Comparison of ENCODE assay signal across 8 mouse cellular contexts in genomic region chr3:87974381-87974987, GRCm38 (mm10). TPM values are rescaled to one million over a fixed set of nuclear protein-coding genes. Genes with fewer than 3 reads are reported as not detected.
A peak's percentile ranks its signal among the peaks of the same experiment; 100 is the strongest.
DNase-seq lines count a peak whose midpoint lies in the region; ATAC-seq and TF ChIP-seq lines count a peak whose summit lies in the region.

No protein-coding gene starts in this region.

- H3K27me3 ChIP-seq in lung, embryonic 16.5 days (ENCODE audit: control insufficient read depth, insufficient read depth, low read depth, low read length) = no peaks in the 10 kb centered on the region; the same call in 1 of the 2 replicates
- H3K27me3 ChIP-seq in heart, embryonic 12.5 days (replicated peaks) = 0 out of 2 replicates have a peak, but pooled peaks cover 3% of the 10 kb centered on the region
- peaks cover 52% of the 10 kb centered on the region for H3K27me3 ChIP-seq in liver, postnatal 0 days (ENCODE audit: insufficient read depth, low read length)

- intact Hi-C loops in left cerebral cortex, adult 2 months (cut with DNase I) = no loop called here

- peaks cover 41% of the 10 kb centered on the region for H3K4me1 ChIP-seq in lung, embryonic 16.5 days (replicated peaks; ENCODE audit: control insufficient read depth, insufficient read depth, low read length)
- peaks cover 52% of the 10 kb centered on the region for H3K4me1 ChIP-seq in heart, embryonic 12.5 days (replicated peaks)
- H3K4me1 ChIP-seq in liver, postnatal 0 days (ENCODE audit: insufficient read depth) = peaks cover 13% of the 10 kb centered on the region

- WGBS in lung, embryonic 16.5 days = 28% methylated on average over 12 of the region's 12 CpGs
- 35% methylated on average over 12 of the region's 12 CpGs for WGBS in heart, embryonic 12.5 days
- WGBS in liver, postnatal 0 days (ENCODE audit: insufficient replicate concordance) = 62% methylated on average over 12 of the region's 12 CpGs

- peak overlapping the region; percentile 49; the same call in 1 of the 2 replicates for H3K9ac ChIP-seq in lung, embryonic 16.5 days (ENCODE audit: low read length)
- H3K9ac ChIP-seq in heart, embryonic 12.5 days = peak overlapping the region; percentile 91
- no peak overlapping the region for H3K9ac ChIP-seq in liver, postnatal 0 days (replicated peaks)

- peak overlapping the region; percentile 61 for H3K4me3 ChIP-seq in lung, embryonic 16.5 days (ENCODE audit: low read length)
- H3K4me3 ChIP-seq in heart, embryonic 12.5 days = peak overlapping the region; percentile 74
- H3K4me3 ChIP-seq in left cerebral cortex, adult 2 months = no peak overlapping the region
- H3K4me3 ChIP-seq in liver, postnatal 0 days (ENCODE audit: low read depth, low read length) = no peak overlapping the region

- H3K9me3 ChIP-seq in lung, embryonic 16.5 days (ENCODE audit: control insufficient read depth, low read length) = no peaks in the 10 kb centered on the region
- H3K9me3 ChIP-seq in heart, embryonic 12.5 days (replicated peaks) = no peaks in the 10 kb centered on the region
- H3K9me3 ChIP-seq in liver, postnatal 0 days (ENCODE audit: low read length) = no peaks in the 10 kb centered on the region

- DNase-seq in lung, postnatal 14 days = no peak
- peak; percentile 74 for DNase-seq in lung, postnatal 10 days
- no peak for DNase-seq in left cerebral cortex, adult 2 months (ENCODE audit: extremely low spot score in 1 of 2, low spot score in 2 of 2)
- no peak for DNase-seq in thymus, postnatal 36 days
- DNase-seq in thymus, postnatal 25 days = no peak
- DNase-seq in liver, postnatal 0 days = no peak

- 0 out of 2 replicates have a peak overlapping the region, but pooled peaks have one; percentile 46 for H3K27ac ChIP-seq in lung, embryonic 16.5 days (ENCODE audit: low read length)
- H3K27ac ChIP-seq in heart, embryonic 12.5 days (ENCODE audit: poor library complexity, severe bottlenecking) = no peak overlapping the region
- no peak overlapping the region for H3K27ac ChIP-seq in left cerebral cortex, adult 2 months
- H3K27ac ChIP-seq in liver, postnatal 0 days (ENCODE audit: low read depth) = no peak overlapping the region

- no peak; the same call in 1 of the 2 replicates for ATAC-seq in lung, embryonic 16.5 days (ENCODE audit: low read depth)
- no peak for ATAC-seq in heart, embryonic 12.5 days (ENCODE audit: insufficient number of reproducible peaks, low FRiP score)
- no peak for ATAC-seq in liver, postnatal 0 days

- no peaks in the 10 kb centered on the region for H3K36me3 ChIP-seq in lung, embryonic 16.5 days (ENCODE audit: control insufficient read depth, insufficient read depth, low read length)
- H3K36me3 ChIP-seq in heart, embryonic 12.5 days = peaks cover 44% of the 10 kb centered on the region
- no peaks in the 10 kb centered on the region for H3K36me3 ChIP-seq in liver, postnatal 0 days (replicated peaks; ENCODE audit: insufficient read depth, low read length)

- TF ChIP-seq EP300 in liver, postnatal 0 days (IDR thresholded peaks at IDR 0.05; ENCODE audit: low read depth) = no peak

- TF ChIP-seq CTCF in left cerebral cortex, adult 2 months (IDR thresholded peaks at IDR 0.05) = no peak
- no peak for TF ChIP-seq CTCF in liver, postnatal 0 days (IDR thresholded peaks at IDR 0.05; ENCODE audit: low read depth)

- peak overlapping the region; percentile 90 for H3K4me2 ChIP-seq in lung, embryonic 16.5 days (ENCODE audit: low read depth, low read length)
- H3K4me2 ChIP-seq in heart, embryonic 12.5 days = peak overlapping the region; percentile 98
- H3K4me2 ChIP-seq in liver, postnatal 0 days (ENCODE audit: low read depth, low read length) = no peak overlapping the region

RNA-seq across cellular contexts. Expression of gene Nes, which starts 3.6 kb away (rescaled TPM):
- 15.5 and 15.6 TPM in 2 replicates for polyA plus RNA-seq in lung, embryonic 16.5 days (2015; fragmentation: Nextera tagmentation; extraction: Ambion mirVana)
- polyA plus RNA-seq in heart, embryonic 12.5 days (2016; fragmentation: Nextera tagmentation; extraction: Ambion mirVana) = 33.0 and 34.6 TPM in 2 replicates
- total RNA-seq in left cerebral cortex, adult 2 months (2021) = 1 to 10 TPM; 5.7 to 6.2 TPM
- polyA plus RNA-seq in liver, postnatal 0 days (2015; fragmentation: Nextera tagmentation; extraction: Ambion mirVana) = 0.83 and 0.95 TPM in 2 replicates

RNA-seq across cellular contexts. Expression of gene Bcan, which starts 25.5 kb away (rescaled TPM):
- polyA plus RNA-seq in lung, embryonic 16.5 days (2015; fragmentation: Nextera tagmentation; extraction: Ambion mirVana) = 0.44 and 0.54 TPM in 2 replicates
- polyA plus RNA-seq in heart, embryonic 12.5 days (2016; fragmentation: Nextera tagmentation; extraction: Ambion mirVana) = 0.09 and 0.15 TPM in 2 replicates
- 100 to 1,000 TPM; 241 to 256 TPM for total RNA-seq in left cerebral cortex, adult 2 months (2021)
- polyA plus RNA-seq in liver, postnatal 0 days (2015; fragmentation: Nextera tagmentation; extraction: Ambion mirVana) = 0.05 TPM in 1 of 2 replicates, not detected in the other

RNA-seq across cellular contexts. Expression of gene Crabp2, which starts 26.0 kb away (rescaled TPM):
- polyA plus RNA-seq in lung, embryonic 16.5 days (2015; fragmentation: Nextera tagmentation; extraction: Ambion mirVana) = 4.7 and 4.9 TPM in 2 replicates
- 7.3 and 8.0 TPM in 2 replicates for polyA plus RNA-seq in heart, embryonic 12.5 days (2016; fragmentation: Nextera tagmentation; extraction: Ambion mirVana)
- total RNA-seq in left cerebral cortex, adult 2 months (2021) = 1 to 10 TPM; 4.5 to 8.2 TPM
- not detected in 2 replicates for polyA plus RNA-seq in liver, postnatal 0 days (2015; fragmentation: Nextera tagmentation; extraction: Ambion mirVana)

RNA-seq across cellular contexts. Expression of gene Rrnad1, which starts 44.0 kb away (rescaled TPM):
- 20.2 and 20.6 TPM in 2 replicates for polyA plus RNA-seq in lung, embryonic 16.5 days (2015; fragmentation: Nextera tagmentation; extraction: Ambion mirVana)
- polyA plus RNA-seq in heart, embryonic 12.5 days (2016; fragmentation: Nextera tagmentation; extraction: Ambion mirVana) = 13.6 and 14.1 TPM in 2 replicates
- total RNA-seq in left cerebral cortex, adult 2 months (2021) = 10 to 100 TPM; 22.9 to 24.7 TPM
- polyA plus RNA-seq in liver, postnatal 0 days (2015; fragmentation: Nextera tagmentation; extraction: Ambion mirVana) = 4.3 TPM in 2 replicates

RNA-seq across cellular contexts. Expression of gene Isg20l2, which starts 44.4 kb away (rescaled TPM):
- 50.3 and 54.8 TPM in 2 replicates for polyA plus RNA-seq in lung, embryonic 16.5 days (2015; fragmentation: Nextera tagmentation; extraction: Ambion mirVana)
- polyA plus RNA-seq in heart, embryonic 12.5 days (2016; fragmentation: Nextera tagmentation; extraction: Ambion mirVana) = 36.4 and 38.3 TPM in 2 replicates
- total RNA-seq in left cerebral cortex, adult 2 months (2021) = 10 to 100 TPM; 15.1 to 15.6 TPM
- polyA plus RNA-seq in liver, postnatal 0 days (2015; fragmentation: Nextera tagmentation; extraction: Ambion mirVana) = 12.3 and 13.2 TPM in 2 replicates

Comparison
In these comparisons a context has a peak if more than half of its experiments do, and no peak if none do; other contexts are left out.
1. H3K4me3 ChIP-seq: peak in lung, embryonic 16.5 days (single experiment) and heart, embryonic 12.5 days (single experiment); none in left cerebral cortex, adult 2 months (single experiment) and liver, postnatal 0 days (single experiment).